Mouse (Mus musculus): Measurements from ENCODE around the gene Krt84.
A peak's percentile ranks its signal among the peaks of the same experiment; 100 is the strongest.
"Not testable (repeated sequence)": the region's sequence is repeated elsewhere in the genome, so short reads cannot be mapped to it uniquely, and the experiment has no call there.

Gene Krt84

GRCm38 (mm10) chr15:101532720-101533119 is at the start of gene Krt84:
TSS of gene Krt84 (minus strand) at chr15:101532820.
- no peak for DNase-seq (ENCODE audit: low spot score in 2 of 2)

- peak in 1 of 2 experiments; percentile 17 for DNase-seq (ENCODE audit: low spot score in 2 of 2)
Measured at GRCm38 (mm10) chr15:101581701-101582100, 49.1 kb upstream of the Krt84 start.

DNA sequence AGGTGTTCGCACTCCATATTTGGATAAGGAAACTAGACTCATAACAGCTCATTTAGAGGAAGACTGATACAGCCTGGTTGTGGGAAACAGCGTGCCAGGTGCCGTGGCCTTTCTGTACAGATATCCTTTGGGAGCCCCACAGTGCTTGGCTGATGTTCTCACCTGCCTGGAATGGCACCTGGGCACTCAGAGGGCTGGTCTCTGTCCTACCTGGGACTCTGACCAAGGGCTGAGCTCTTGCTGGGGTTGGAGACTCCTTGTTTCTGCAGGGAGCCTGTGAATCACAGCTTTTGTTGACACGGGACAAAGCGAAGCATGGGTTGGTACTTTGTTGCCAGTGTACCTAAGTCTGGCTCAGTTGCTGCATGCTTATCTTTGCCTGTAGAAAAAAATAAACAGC is 42.9 kb upstream of the Krt84 start:
- no peak for DNase-seq (ENCODE audit: low spot score in 2 of 2)

DNA sequence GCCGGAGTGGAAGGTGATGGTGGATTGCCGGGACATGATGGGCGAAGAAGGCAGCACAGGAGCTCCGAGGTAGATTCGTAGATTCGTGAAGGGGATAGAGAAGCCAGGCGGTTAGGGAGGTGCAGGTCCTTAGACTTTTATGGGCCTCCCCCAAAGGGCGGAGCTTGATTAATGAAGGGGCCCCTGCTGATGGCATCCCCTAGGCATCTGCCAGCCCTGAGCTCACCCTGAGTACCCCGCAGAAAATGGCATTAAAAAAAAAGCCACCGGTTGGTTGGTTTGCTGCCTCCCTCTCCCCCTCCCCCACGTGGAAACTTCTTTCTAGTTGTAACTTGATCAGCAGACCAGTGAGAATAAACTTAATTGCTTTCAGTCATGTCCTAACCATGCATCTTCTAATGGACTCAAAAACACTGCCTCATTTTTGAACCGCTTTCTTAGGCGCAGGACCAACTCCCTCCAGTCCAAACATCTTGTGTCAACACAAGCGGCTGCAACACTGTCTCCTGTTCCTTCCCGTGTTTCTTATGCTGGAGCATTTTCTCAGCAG is 41.3 kb upstream of the Krt84 start, which contains the start of gene Krt75:
Gene Krt75 (minus strand): TSS at position 109 of the 550 bp plus-strand sequence.
- DNase-seq (ENCODE audit: low spot score in 2 of 2), result no peak

DNA sequence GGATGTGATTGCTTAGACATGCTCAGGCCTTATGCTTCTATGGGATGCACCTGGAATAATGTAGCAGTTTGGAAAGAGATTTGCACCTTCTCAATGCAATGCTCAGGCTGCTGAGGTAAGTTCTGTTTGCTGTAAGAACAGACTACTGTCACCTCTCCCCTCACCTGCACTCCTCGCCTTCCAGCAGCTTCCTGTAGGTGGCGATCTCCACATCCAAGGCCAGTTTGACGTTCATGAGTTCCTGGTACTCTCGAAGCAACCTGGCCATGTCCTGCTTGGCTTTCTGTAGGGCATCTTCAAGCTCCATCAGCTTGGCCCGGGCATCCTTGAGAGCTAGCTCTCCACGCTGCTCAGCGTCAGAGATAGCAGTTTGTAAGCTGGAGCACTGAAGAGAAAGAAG is 35.2 kb upstream of the Krt84 start:
- DNase-seq (ENCODE audit: low spot score in 2 of 2), result no peak

GRCm38 (mm10) chr15:101562850-101563249 is 30.2 kb upstream of the Krt84 start, which contains the start of gene Krt90:
TSS of gene Krt90 (minus strand) at chr15:101562950.
- no peak for DNase-seq (ENCODE audit: low spot score in 2 of 2)

DNA sequence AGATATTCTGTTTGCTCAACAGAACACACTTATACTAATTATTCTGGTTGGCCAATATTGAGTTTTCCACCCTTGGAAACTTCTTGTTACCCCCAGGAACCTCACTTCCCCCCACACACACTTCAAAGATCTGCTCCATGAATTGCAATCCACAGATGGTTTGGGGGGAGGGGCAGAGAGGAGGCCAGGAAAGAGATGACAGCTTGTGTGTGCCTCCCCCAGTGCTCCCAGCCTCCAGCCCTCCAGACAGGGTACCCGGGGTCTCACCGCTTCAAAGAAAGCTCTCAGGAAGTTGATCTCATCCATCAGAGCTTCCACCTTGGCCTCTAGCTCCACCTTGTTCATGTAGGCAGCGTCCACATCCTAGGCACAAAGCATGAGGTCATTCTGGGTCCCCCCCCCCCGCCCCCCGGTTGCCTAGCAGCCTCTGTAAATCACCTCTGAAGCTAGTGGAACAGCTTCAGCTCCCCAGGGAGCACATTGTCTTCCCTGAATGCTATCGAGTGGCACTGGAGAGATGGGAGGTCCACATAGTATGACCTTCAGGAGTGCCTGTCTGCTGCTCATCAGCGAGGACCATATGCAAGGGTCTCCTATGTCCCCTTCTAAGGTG is 25.5 kb upstream of the Krt84 start:
- no peak for DNase-seq (ENCODE audit: low spot score in 2 of 2)

DNA sequence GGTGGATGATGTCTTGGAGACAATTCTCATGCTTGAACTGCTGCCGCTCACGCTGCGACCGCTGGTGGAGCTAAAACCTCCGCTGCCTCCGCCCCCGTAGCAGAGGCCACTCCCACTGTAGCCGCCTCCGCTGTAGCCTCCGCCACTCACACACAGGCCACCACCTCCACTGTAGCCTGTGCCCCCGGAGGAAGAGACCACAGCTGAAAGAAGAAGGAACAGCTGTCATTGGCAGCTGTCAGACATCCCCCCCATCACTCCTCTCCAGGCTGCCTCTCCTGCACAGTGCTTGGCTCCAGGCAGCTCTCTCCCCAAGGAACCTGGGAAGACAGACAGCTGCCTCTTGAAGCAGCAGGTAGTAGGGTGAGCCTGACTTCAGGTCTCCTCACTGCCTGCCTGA is 20.5 kb upstream of the Krt84 start:
- peak in 1 of 2 experiments; percentile 9 for DNase-seq (ENCODE audit: low spot score in 2 of 2)

- DNase-seq (ENCODE audit: low spot score in 2 of 2), result no peak
Measured at GRCm38 (mm10) chr15:101552188-101552587, 19.6 kb upstream of the Krt84 start.

GRCm38 (mm10) chr15:101550567-101550966 is 17.9 kb upstream of the Krt84 start, which contains the start of gene Krt82:
TSS of gene Krt82 (minus strand) at chr15:101550667.
- no peak for DNase-seq (ENCODE audit: low spot score in 2 of 2)

GRCm38 (mm10) chr15:101544478-101544877 is 11.9 kb upstream of the Krt84 start:
- DNase-seq (ENCODE audit: low spot score in 2 of 2), result no peak

- no peak for DNase-seq (ENCODE audit: low spot score in 2 of 2)
Measured at GRCm38 (mm10) chr15:101542543-101542942, 9.9 kb upstream of the Krt84 start.

GRCm38 (mm10) chr15:101538580-101538900 is 5.9 kb upstream of the Krt84 start:
- no peak for DNase-seq (ENCODE audit: low spot score in 2 of 2)

- no peak for DNase-seq (ENCODE audit: low spot score in 2 of 2)
Measured at GRCm38 (mm10) chr15:101537864-101538579, 5.4 kb upstream of the Krt84 start.

- no peak for DNase-seq (ENCODE audit: low spot score in 2 of 2)
Measured at GRCm38 (mm10) chr15:101536054-101536850, 3.6 kb upstream of the Krt84 start.

DNA sequence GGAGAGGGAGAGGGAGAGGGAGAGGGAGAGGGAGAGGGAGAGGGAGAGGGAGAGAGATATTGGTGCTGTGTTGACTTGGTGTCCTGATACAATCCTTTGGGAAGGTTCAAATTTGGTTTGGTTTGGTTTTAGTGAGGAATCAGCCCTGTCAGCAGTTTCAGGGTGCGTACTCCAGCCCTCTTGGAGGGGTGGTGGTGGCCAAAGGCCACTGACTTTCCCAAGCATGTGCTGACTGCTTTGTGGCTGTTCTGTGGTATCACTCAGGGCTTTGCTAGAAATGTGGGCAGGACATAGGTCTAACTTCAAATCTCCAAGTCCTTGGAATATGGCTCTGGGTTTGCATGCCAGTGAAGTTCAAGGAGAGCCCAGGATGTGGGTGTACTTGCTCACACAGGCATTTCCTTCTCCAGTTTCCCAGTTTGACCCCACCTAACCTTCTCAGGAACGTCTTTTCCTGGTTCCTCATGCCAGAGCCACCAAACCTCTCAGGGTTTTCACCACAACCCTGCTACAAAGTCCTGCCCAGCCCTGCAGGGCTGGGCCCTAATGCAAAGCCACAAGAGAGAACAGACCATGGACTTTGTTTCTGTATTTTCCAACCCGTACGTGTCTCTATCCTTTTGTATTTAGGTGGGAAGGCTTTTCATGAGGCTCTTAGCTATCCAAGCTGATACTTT is 9.9 kb downstream of the Krt84 start:
- no peak for DNase-seq (ENCODE audit: low spot score in 2 of 2)

DNA sequence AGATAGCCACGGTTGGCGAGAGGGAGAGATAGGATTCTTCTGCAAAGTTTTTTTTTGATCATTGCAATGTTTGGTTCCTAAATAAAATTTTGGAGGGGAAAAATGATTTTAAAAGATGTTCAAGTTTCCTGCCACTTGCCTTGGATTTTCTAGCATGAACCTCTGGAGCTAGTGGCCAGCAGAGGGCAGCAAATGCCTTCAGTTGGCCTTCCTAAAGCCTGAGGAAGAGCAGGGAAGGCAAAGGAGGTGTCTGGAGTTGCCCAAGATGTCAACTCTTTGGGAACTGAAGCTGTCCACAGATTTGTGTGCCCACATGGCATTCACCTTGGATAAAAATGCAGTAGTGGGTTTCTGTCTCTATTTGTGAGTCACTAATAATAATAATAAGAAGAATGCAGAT is 12.8 kb downstream of the Krt84 start:
- peak; percentile 38 to 85 for DNase-seq (ENCODE audit: low spot score in 2 of 2)

GRCm38 (mm10) chr15:101517161-101517560 is 15.5 kb downstream of the Krt84 start, which contains the start of gene Gm49425:
TSS of gene Gm49425 (minus strand) at chr15:101517261.
- DNase-seq (ENCODE audit: low spot score in 2 of 2), result not testable (repeated sequence)

DNA sequence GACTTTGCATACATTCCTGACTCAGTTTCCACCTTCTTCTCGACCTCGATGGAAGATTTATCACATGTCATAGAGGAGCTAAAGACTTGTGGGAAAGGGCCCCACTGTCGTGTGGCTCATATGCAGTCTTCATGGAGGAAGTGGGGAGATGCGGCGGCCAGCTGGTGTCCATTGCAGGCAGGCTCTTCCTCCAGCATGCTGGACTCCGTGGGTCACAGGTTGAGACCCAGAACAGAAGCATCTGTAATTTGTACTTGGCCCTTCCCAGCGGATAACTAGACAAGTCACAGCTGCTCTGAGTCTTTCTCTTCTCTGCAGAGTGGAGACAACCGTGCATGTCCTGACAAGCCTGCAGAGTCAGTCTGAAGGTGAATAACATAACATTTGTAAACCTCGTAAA is 24.4 kb downstream of the Krt84 start:
- no peak for DNase-seq (ENCODE audit: low spot score in 2 of 2)

GRCm38 (mm10) chr15:101506896-101507758 is 25.5 kb downstream of the Krt84 start:
- DNase-seq (ENCODE audit: low spot score in 2 of 2), result no peak

GRCm38 (mm10) chr15:101497181-101497580 is 35.4 kb downstream of the Krt84 start:
- no peak for DNase-seq (ENCODE audit: low spot score in 2 of 2)
